Mouse (Mus musculus): ENCODE results near the gene Cdhr4. TPM values are rescaled to one million over a fixed set of nuclear protein-coding genes. Genes with fewer than 3 reads are reported as not detected.

Cdhr4 gene
- polyA plus RNA-seq, 1 experiment from 2014 or later = 10.5 TPM

DNA sequence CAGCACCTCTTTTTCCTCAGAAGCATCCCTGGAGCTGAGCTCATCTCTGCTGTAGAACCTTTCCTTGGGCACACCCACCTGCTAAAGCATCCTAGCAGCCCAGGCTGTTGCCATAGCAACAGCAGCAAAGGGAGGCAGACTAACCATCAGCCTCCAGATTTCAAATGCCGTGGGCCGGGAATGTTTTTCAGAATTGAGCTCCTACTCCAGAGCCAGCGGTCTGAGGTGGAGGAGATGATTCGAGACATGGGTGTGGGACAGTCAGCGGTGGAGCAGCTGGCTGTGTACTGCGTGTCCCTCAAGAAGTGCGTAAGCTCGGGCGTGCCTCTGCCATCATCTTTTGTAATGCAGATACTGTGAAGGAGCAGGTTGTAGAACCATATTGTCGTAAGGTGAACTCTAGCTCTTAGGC, 30.9 kb upstream of the Cdhr4 start:
- Histone ChIP-seq H3K4me1 (ENCODE audit: insufficient read depth, low read length) (no peaks in the 10 kb centered on the region), H3K4me3 (ENCODE audit: low read length) (no peak overlapping the region), H3K27me3 (ENCODE audit: insufficient read depth, low read length) (no peaks in the 10 kb centered on the region), H3K27ac (ENCODE audit: low read length) (no peak overlapping the region), H3K4me2 (replicated peaks; ENCODE audit: low read depth, low read length) (no peak overlapping the region), H3K9ac (replicated peaks; ENCODE audit: low read length) (no peak overlapping the region), H3K36me3 (ENCODE audit: insufficient read depth, low read length) (peaks cover 15% of the 10 kb centered on the region), H3K9me3 (ENCODE audit: low read length) (no peaks in the 10 kb centered on the region)
- ATAC-seq (ENCODE audit: low FRiP score, low TSS enrichment) = no peak
- WGBS = 86% methylated on average over 10 of the region's 10 CpGs

DNA sequence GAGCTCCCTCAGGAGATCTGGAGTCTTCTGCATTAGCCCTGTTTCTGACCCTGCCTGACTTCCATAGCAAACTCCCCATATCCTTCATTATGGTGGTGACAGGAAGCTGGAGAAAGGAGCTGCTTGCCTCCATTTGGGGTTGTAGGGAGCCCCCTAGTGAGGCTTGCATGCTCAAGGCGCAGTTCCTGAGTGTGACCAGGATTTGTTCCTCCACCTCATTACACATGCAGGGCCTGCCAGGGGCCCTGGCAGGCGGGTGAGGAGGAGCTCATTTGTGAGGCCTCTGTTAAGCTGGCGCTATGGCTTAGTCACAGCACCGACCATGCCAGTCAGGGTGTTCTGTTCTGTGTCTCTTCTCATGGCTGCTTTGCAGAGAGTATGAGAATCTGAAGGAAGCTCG, 30.4 kb upstream of the Cdhr4 start:
- 51% methylated on average over 5 of the region's 5 CpGs for WGBS
- Histone ChIP-seq H3K27ac (ENCODE audit: low read length) (no peak overlapping the region), H3K4me2 (replicated peaks; ENCODE audit: low read depth, low read length) (no peak overlapping the region), H3K4me1 (ENCODE audit: insufficient read depth, low read length) (no peaks in the 10 kb centered on the region), H3K9me3 (ENCODE audit: low read length) (no peaks in the 10 kb centered on the region), H3K4me3 (ENCODE audit: low read length) (no peak overlapping the region), H3K27me3 (ENCODE audit: insufficient read depth, low read length) (no peaks in the 10 kb centered on the region), H3K36me3 (ENCODE audit: insufficient read depth, low read length) (peaks cover 11% of the 10 kb centered on the region), H3K9ac (replicated peaks; ENCODE audit: low read length) (no peak overlapping the region)
- ATAC-seq (ENCODE audit: low FRiP score, low TSS enrichment) = no peak

DNA sequence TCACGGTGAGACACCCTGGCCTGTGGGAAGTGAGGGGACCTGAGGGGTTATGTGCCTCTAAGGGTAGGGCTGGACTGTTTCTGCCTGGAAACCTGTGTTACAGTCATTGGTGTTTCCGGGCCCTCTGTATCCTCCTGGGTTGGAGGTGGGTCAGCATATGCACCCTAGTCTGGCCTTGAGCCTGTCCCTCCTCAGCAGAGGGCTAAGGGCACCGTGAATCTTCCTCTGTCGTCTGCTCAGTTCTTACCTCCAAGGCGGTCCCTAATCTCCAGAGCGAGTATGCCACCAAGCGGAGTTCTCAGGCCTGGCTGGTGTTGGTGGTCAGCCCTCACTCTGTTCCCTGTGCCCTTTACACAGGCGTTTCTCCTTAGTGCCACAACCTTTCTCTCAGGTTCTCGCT, 29.4 kb upstream of the Cdhr4 start:
- Histone ChIP-seq H3K9ac (replicated peaks; ENCODE audit: low read length) (no peak overlapping the region), H3K4me2 (replicated peaks; ENCODE audit: low read depth, low read length) (no peak overlapping the region), H3K27ac (ENCODE audit: low read length) (no peak overlapping the region), H3K36me3 (ENCODE audit: insufficient read depth, low read length) (peaks cover 11% of the 10 kb centered on the region), H3K4me3 (ENCODE audit: low read length) (no peak overlapping the region), H3K27me3 (ENCODE audit: insufficient read depth, low read length) (no peaks in the 10 kb centered on the region), H3K9me3 (ENCODE audit: low read length) (no peaks in the 10 kb centered on the region), H3K4me1 (ENCODE audit: insufficient read depth, low read length) (no peaks in the 10 kb centered on the region)
- ATAC-seq (ENCODE audit: low FRiP score, low TSS enrichment) = no peak
- WGBS = 86% methylated on average over 9 of the region's 9 CpGs

DNA sequence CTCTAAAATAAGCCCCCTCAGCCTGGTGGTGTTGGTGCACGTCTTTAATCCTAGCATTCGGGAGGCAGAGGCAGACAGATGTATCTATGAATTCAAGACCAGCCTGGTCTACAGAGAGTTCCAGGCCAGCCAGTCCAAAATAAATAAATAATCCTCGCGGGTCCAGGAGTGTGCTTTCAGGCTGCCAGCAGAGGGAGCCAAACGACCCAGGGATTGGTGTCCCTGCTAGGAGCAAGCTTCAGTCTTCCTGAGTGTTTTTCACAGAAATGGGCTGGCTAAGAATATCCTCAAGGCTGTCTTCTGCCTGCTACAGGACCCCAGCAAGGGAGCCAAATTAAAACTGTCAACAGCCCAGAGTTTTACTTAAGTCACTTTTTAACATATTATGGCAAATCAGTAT, 28.6 kb upstream of the Cdhr4 start:
- Histone ChIP-seq H3K9ac (replicated peaks; ENCODE audit: low read length) (no peak overlapping the region), H3K27me3 (ENCODE audit: insufficient read depth, low read length) (no peaks in the 10 kb centered on the region), H3K36me3 (ENCODE audit: insufficient read depth, low read length) (peaks cover 15% of the 10 kb centered on the region), H3K4me1 (ENCODE audit: insufficient read depth, low read length) (no peaks in the 10 kb centered on the region), H3K27ac (ENCODE audit: low read length) (no peak overlapping the region), H3K4me2 (replicated peaks; ENCODE audit: low read depth, low read length) (no peak overlapping the region), H3K4me3 (ENCODE audit: low read length) (no peak overlapping the region), H3K9me3 (ENCODE audit: low read length) (no peaks in the 10 kb centered on the region)
- WGBS = 15% methylated on average over 5 of the region's 5 CpGs
- peak; percentile 72 for ATAC-seq (ENCODE audit: low FRiP score, low TSS enrichment)

DNA sequence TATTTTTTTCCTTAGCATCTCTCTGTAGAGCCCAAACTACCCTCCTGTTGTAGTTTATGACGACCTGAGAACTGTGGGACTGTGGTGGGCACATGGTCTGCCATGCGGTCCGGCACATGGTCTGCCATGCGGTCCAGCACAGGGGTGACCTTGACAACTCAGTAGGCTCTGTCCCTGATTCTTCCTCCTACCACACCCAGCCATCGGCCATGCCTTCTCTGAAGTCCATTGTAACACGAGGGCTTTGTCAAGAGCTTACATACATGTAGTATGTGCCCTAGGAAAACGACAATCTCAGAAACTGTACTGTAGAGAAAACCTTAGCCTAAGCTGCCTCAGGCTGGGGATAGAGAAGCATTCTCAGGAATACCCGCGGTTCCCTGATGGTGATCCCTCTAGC, 27.6 kb upstream of the Cdhr4 start:
- no peak overlapping the region for H3K4me2 ChIP-seq (replicated peaks; ENCODE audit: low read depth, low read length)
- H3K9ac ChIP-seq (replicated peaks; ENCODE audit: low read length) = no peak overlapping the region
- H3K4me3 ChIP-seq (ENCODE audit: low read length) = no peak overlapping the region
- H3K4me1 ChIP-seq (ENCODE audit: insufficient read depth, low read length) = no peaks in the 10 kb centered on the region
- H3K27ac ChIP-seq (ENCODE audit: low read length) = no peak overlapping the region
- H3K9me3 ChIP-seq (ENCODE audit: low read length) = no peaks in the 10 kb centered on the region
- ATAC-seq (ENCODE audit: low FRiP score, low TSS enrichment) = no peak
- WGBS = 92% methylated on average over 9 of the region's 9 CpGs
- H3K27me3 ChIP-seq (ENCODE audit: insufficient read depth, low read length) = no peaks in the 10 kb centered on the region
- H3K36me3 ChIP-seq (ENCODE audit: insufficient read depth, low read length) = peaks cover 17% of the 10 kb centered on the region

DNA sequence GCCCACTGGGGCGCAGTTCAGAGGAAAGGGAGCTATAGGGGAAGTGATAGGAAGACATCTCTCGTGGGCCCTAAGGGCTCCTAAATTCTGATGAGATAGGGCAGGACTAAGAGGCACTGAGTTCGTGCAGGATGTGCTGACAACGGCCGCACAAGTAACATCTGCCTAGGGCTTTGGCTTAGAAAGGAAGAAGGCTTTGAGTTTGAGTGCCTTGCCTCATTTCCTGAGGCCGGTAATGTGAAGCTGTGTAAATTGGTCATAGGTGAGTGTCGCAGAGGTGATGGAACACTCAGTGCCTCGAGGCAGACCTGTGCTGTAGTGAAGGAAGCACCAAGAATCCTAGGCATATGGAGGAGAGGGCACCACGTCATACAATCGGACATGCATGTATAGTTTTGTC, 25.6 kb upstream of the Cdhr4 start:
- Histone ChIP-seq H3K4me1 (ENCODE audit: insufficient read depth, low read length) (no peaks in the 10 kb centered on the region), H3K4me2 (replicated peaks; ENCODE audit: low read depth, low read length) (no peak overlapping the region), H3K9ac (replicated peaks; ENCODE audit: low read length) (no peak overlapping the region), H3K9me3 (ENCODE audit: low read length) (no peaks in the 10 kb centered on the region), H3K27me3 (ENCODE audit: insufficient read depth, low read length) (no peaks in the 10 kb centered on the region), H3K4me3 (ENCODE audit: low read length) (no peak overlapping the region), H3K27ac (ENCODE audit: low read length) (no peak overlapping the region), H3K36me3 (ENCODE audit: insufficient read depth, low read length) (peaks cover 20% of the 10 kb centered on the region)
- 85% methylated on average over 10 of the region's 10 CpGs for WGBS
- no peak for ATAC-seq (ENCODE audit: low FRiP score, low TSS enrichment)

DNA sequence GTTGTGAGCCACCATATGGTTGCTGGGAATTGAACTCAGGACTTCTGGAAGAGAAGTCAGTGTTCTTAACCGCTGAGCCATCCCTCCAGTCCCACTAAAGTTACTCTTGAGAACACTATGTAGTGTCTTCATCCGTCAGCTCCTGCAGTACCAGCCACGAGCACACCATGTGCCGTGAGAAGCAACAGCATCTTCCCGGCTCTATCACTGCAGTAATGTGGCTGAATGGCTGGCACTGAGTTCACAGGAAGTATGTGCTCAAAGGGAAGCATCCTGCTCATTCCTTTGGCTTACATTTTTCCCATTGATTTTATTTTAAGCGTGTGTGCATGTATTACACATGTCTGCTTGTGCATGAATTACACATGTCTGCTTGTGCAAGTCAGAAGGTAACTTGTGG, 24.9 kb upstream of the Cdhr4 start:
- 77% methylated on average over 6 of the region's 6 CpGs for WGBS
- H3K36me3 ChIP-seq (ENCODE audit: insufficient read depth, low read length) = peaks cover 22% of the 10 kb centered on the region

DNA sequence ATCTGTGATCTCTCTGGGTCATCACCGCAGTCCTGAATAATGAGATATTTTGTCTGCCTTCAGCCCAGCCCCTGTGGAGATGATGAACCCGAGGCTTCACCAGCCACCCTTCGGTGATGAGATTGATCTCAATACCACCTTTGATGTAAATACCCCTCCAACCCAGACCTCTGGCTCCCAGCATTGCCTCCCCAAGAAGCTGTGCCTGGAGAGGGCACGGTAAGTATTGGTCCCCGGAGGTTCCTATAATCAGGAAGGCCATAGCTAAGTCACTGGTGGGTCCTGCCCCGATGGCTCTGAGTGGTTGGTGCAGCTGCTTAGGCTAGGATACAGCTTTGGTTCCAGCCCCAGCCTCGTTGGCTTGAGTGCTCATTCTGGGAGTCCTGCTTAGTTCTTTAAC, 23.8 kb upstream of the Cdhr4 start:
- H3K4me1 ChIP-seq (ENCODE audit: insufficient read depth, low read length) = no peaks in the 10 kb centered on the region
- H3K27ac ChIP-seq (ENCODE audit: low read length) = no peak overlapping the region
- H3K4me2 ChIP-seq (replicated peaks; ENCODE audit: low read depth, low read length) = no peak overlapping the region
- H3K9me3 ChIP-seq (ENCODE audit: low read length) = no peaks in the 10 kb centered on the region
- no peaks in the 10 kb centered on the region for H3K27me3 ChIP-seq (ENCODE audit: insufficient read depth, low read length)
- no peak overlapping the region for H3K9ac ChIP-seq (replicated peaks; ENCODE audit: low read length)
- WGBS = 89% methylated on average over 7 of the region's 7 CpGs
- no peak overlapping the region for H3K4me3 ChIP-seq (ENCODE audit: low read length)
- no peak for ATAC-seq (ENCODE audit: low FRiP score, low TSS enrichment)
- peaks cover 22% of the 10 kb centered on the region for H3K36me3 ChIP-seq (ENCODE audit: insufficient read depth, low read length)

More for the DNA sequence above, 24.9 kb upstream of the Cdhr4 start:
- ATAC-seq (ENCODE audit: low FRiP score, low TSS enrichment) = no peak
- H3K9me3 ChIP-seq (ENCODE audit: low read length) = no peaks in the 10 kb centered on the region
- H3K27ac ChIP-seq (ENCODE audit: low read length) = no peak overlapping the region
- H3K9ac ChIP-seq (replicated peaks; ENCODE audit: low read length) = no peak overlapping the region
- H3K27me3 ChIP-seq (ENCODE audit: insufficient read depth, low read length) = no peaks in the 10 kb centered on the region
- H3K4me1 ChIP-seq (ENCODE audit: insufficient read depth, low read length) = no peaks in the 10 kb centered on the region
- no peak overlapping the region for H3K4me2 ChIP-seq (replicated peaks; ENCODE audit: low read depth, low read length)
- H3K4me3 ChIP-seq (ENCODE audit: low read length) = no peak overlapping the region

DNA sequence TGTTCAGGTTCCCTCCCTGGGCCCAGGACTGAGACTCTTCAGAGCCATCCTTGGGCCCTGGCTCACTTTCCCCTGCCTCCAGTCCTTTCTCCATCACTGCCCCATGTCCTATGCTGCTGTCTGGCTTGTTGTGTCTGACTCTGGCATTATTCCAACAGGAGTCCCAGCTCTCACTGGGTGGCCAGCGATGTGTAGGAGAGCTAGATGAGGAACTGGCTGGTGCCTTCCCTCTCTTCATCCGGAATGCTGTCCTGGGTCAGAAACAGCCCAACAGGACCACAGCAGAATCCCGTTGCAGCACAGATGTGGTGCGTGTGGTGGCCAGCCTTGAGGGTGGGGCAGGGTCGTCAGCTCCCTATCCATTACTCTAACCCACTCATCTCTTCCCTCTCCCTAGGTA, 22.0 kb upstream of the Cdhr4 start:
- no peaks in the 10 kb centered on the region for H3K9me3 ChIP-seq (ENCODE audit: low read length)
- H3K9ac ChIP-seq (replicated peaks; ENCODE audit: low read length) = no peak overlapping the region
- no peak overlapping the region for H3K4me2 ChIP-seq (replicated peaks; ENCODE audit: low read depth, low read length)
- no peak overlapping the region for H3K27ac ChIP-seq (ENCODE audit: low read length)
- ATAC-seq (ENCODE audit: low FRiP score, low TSS enrichment) = no peak
- peaks cover 22% of the 10 kb centered on the region for H3K36me3 ChIP-seq (ENCODE audit: insufficient read depth, low read length)
- no peaks in the 10 kb centered on the region for H3K27me3 ChIP-seq (ENCODE audit: insufficient read depth, low read length)
- peaks cover 3% of the 10 kb centered on the region; the same call in 1 of the 2 replicates for H3K4me1 ChIP-seq (ENCODE audit: insufficient read depth, low read length)
- H3K4me3 ChIP-seq (ENCODE audit: low read length) = no peak overlapping the region
- 89% methylated on average over 5 of the region's 5 CpGs for WGBS

DNA sequence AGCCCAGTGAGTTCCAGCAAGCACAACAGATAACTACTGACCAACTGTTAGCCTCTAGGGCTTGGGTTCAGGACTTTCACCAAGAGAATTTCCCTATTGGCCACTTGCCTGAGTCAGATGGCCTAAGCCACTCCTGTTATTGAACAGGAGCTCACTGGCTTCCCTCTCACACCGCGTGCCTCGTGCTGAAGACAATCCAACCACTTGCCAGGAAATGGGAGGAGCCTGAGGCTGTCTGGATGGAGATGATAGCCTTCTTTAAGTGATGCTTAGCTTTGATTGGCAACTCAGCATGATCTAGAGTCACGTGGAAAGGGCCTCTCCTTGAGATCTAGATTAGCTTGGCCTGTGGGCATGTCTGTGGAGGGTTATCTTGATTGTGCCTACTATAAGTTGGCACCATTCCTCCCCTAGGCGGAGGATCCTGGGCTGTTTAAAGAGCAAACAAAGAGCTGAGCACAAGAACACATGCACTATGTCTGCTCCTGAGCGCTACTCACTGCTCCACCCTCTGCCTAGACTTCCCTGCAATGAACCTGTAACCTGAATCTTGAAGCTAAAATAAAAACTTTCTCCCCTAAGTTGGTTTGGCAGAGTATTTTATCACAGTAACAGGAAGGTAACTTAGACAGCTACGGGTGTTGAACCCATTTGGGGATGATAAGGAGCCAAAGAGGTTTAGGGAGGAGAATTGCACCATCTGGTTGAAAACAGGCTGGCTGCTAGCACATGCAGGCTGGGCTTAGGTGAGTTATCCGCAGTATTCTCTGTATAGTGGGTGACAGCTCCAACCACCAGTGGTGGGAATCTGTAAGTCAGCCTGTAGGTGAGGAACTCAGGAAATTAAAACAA, 20.4 kb upstream of the Cdhr4 start:
- ATAC-seq (ENCODE audit: low FRiP score, low TSS enrichment) = no peak
- H3K27ac ChIP-seq (ENCODE audit: low read length) = no peak overlapping the region
- 72% methylated on average over 8 of the region's 8 CpGs for WGBS
- no peak overlapping the region for H3K4me2 ChIP-seq (replicated peaks; ENCODE audit: low read depth, low read length)
- peaks cover 9% of the 10 kb centered on the region; the same call in 1 of the 2 replicates for H3K4me1 ChIP-seq (ENCODE audit: insufficient read depth, low read length)
- no peak overlapping the region for H3K4me3 ChIP-seq (ENCODE audit: low read length)
- H3K27me3 ChIP-seq (ENCODE audit: insufficient read depth, low read length) = no peaks in the 10 kb centered on the region
- H3K9ac ChIP-seq (replicated peaks; ENCODE audit: low read length) = no peak overlapping the region
- H3K9me3 ChIP-seq (ENCODE audit: low read length) = no peaks in the 10 kb centered on the region
- peaks cover 22% of the 10 kb centered on the region for H3K36me3 ChIP-seq (ENCODE audit: insufficient read depth, low read length)

Measured in kidney, embryonic 16.5 days (tissue).